Mouse (Mus musculus) mouse trophoblast stem cell (cell line): Measurements from ENCODE around the gene Chchd6.

Source experiments
- in situ Hi-C, 2 experiments: fragments of 300-500 bp; cut with MseI, MboI; formaldehyde crosslinking; loops; 2 replicates in 1 of 2; 3 replicates in 1 of 2; pipeline ENCODE4 v1.15.1; 2025

Chchd6 gene

GRCm38 (mm10) chr6:89510154-89510553, 85.3 kb downstream of the Chchd6 start:
- in situ Hi-C loops: no loop called here

- in situ Hi-C loops: no loop called here
Observed at GRCm38 (mm10) chr6:89508725-89509124, 86.7 kb downstream of the Chchd6 start.

- in situ Hi-C loops: no loop called here
Observed at GRCm38 (mm10) chr6:89508263-89508662, 87.2 kb downstream of the Chchd6 start.

GRCm38 (mm10) chr6:89499961-89500360, 95.5 kb downstream of the Chchd6 start:
- in situ Hi-C loops: no loop called here

- in situ Hi-C loops: no loop called here
Observed at GRCm38 (mm10) chr6:89498764-89499516, 96.5 kb downstream of the Chchd6 start.

- in situ Hi-C loops: no loop called here
Observed at GRCm38 (mm10) chr6:89496916-89497315, 98.5 kb downstream of the Chchd6 start.

GRCm38 (mm10) chr6:89492368-89492767, 103.1 kb downstream of the Chchd6 start:
- in situ Hi-C loops: no loop called here

GRCm38 (mm10) chr6:89490369-89490768, 105.1 kb downstream of the Chchd6 start:
- in situ Hi-C loops: no loop called here

- in situ Hi-C loops: no loop called here
Observed at GRCm38 (mm10) chr6:89489533-89489932, 105.9 kb downstream of the Chchd6 start.

GRCm38 (mm10) chr6:89486055-89486454, 109.4 kb downstream of the Chchd6 start:
- in situ Hi-C loops: no loop called here

GRCm38 (mm10) chr6:89481192-89481591, 114.3 kb downstream of the Chchd6 start:
- in situ Hi-C loops: no loop called here

GRCm38 (mm10) chr6:89467908-89468307, 127.5 kb downstream of the Chchd6 start:
- in situ Hi-C loops: no loop called here

GRCm38 (mm10) chr6:89467290-89467689, 128.2 kb downstream of the Chchd6 start:
- in situ Hi-C loops: no loop called here

GRCm38 (mm10) chr6:89466875-89467274, 128.6 kb downstream of the Chchd6 start:
- in situ Hi-C loops: no loop called here

- in situ Hi-C loops: no loop called here
Observed at GRCm38 (mm10) chr6:89466053-89466708, 129.3 kb downstream of the Chchd6 start.

GRCm38 (mm10) chr6:89462223-89462760, 133.2 kb downstream of the Chchd6 start:
- in situ Hi-C loops: no loop called here

GRCm38 (mm10) chr6:89461250-89462222, 133.9 kb downstream of the Chchd6 start:
- in situ Hi-C loops: no loop called here

GRCm38 (mm10) chr6:89459634-89460033, 135.8 kb downstream of the Chchd6 start:
- in situ Hi-C loops: no loop called here

- in situ Hi-C loops: no loop called here
Observed at GRCm38 (mm10) chr6:89457601-89458000, 137.9 kb downstream of the Chchd6 start.

GRCm38 (mm10) chr6:89456409-89456961, 139.0 kb downstream of the Chchd6 start:
- in situ Hi-C loops: no loop called here

- in situ Hi-C loops: no loop called here
Observed at GRCm38 (mm10) chr6:89455523-89456000, 139.9 kb downstream of the Chchd6 start.
